Mouse (Mus musculus): Measurements from ENCODE around the gene Fam168a.

- TF ChIP-seq POLR2A (IDR thresholded peaks at IDR 0.05; ENCODE audit: borderline replicate concordance, extremely low read depth, insufficient read depth, insufficient read length, poor library complexity, severe bottlenecking), result no peak
- TF ChIP-seq CTCF (IDR thresholded peaks at IDR 0.05; ENCODE audit: borderline replicate concordance, extremely low read depth, insufficient read depth, insufficient read length), result no peak
Observed at GRCm38 (mm10) chr7:100774189-100774588, 67.8 kb downstream of the Fam168a start.

All from brain, embryonic 14.5 days (tissue).